Mouse (Mus musculus): ENCODE measurements around the gene Spata17. TPM values are rescaled to one million over a fixed set of nuclear protein-coding genes. Genes with fewer than 3 reads are reported as not detected.

The Spata17 gene
- polyA plus RNA-seq, 1 experiment from 2014 or later = 1.2 TPM

- no peak overlapping the region for H3K4me3 ChIP-seq (replicated peaks; ENCODE audit: low read depth, low read length)
Measured at GRCm38 (mm10) chr1:187088660-187089395, 126.4 kb downstream of the Spata17 start.

GRCm38 (mm10) chr1:187086027-187086426 lies 129.2 kb downstream of the Spata17 start:
- no peak overlapping the region for H3K27ac ChIP-seq (replicated peaks; ENCODE audit: low read depth, low read length)
- H3K9ac ChIP-seq (replicated peaks; ENCODE audit: low read length) = no peak overlapping the region
- H3K27me3 ChIP-seq (ENCODE audit: control insufficient read depth, insufficient read depth, low read length) = no peaks in the 10 kb centered on the region
- H3K4me1 ChIP-seq (ENCODE audit: control insufficient read depth, insufficient read depth, low read length) = no peaks in the 10 kb centered on the region
- 77% methylated on average over 6 of the region's 6 CpGs for WGBS
- DNase-seq = no peak
- H3K36me3 ChIP-seq (ENCODE audit: control insufficient read depth, insufficient read depth, low read length) = no peaks in the 10 kb centered on the region
- no peak for ATAC-seq (ENCODE audit: low FRiP score, low TSS enrichment)
- H3K4me3 ChIP-seq (replicated peaks; ENCODE audit: low read depth, low read length) = no peak overlapping the region
- H3K4me2 ChIP-seq (ENCODE audit: low read length) = no peak overlapping the region
- no peaks in the 10 kb centered on the region for H3K9me3 ChIP-seq (ENCODE audit: control insufficient read depth, low read length)

More at GRCm38 (mm10) chr1:187088660-187089395, 126.4 kb downstream of the Spata17 start:
- H3K36me3 ChIP-seq (ENCODE audit: control insufficient read depth, insufficient read depth, low read length) = no peaks in the 10 kb centered on the region
- no peaks in the 10 kb centered on the region for H3K27me3 ChIP-seq (ENCODE audit: control insufficient read depth, insufficient read depth, low read length)
- no peak for DNase-seq
- H3K9ac ChIP-seq (replicated peaks; ENCODE audit: low read length) = no peak overlapping the region
- no peaks in the 10 kb centered on the region for H3K4me1 ChIP-seq (ENCODE audit: control insufficient read depth, insufficient read depth, low read length)
- H3K27ac ChIP-seq (replicated peaks; ENCODE audit: low read depth, low read length) = no peak overlapping the region
- 83% methylated on average over 3 of the region's 3 CpGs for WGBS
- no peak overlapping the region for H3K4me2 ChIP-seq (ENCODE audit: low read length)
- ATAC-seq (ENCODE audit: low FRiP score, low TSS enrichment) = no peak
- no peaks in the 10 kb centered on the region for H3K9me3 ChIP-seq (ENCODE audit: control insufficient read depth, low read length)

DNA sequence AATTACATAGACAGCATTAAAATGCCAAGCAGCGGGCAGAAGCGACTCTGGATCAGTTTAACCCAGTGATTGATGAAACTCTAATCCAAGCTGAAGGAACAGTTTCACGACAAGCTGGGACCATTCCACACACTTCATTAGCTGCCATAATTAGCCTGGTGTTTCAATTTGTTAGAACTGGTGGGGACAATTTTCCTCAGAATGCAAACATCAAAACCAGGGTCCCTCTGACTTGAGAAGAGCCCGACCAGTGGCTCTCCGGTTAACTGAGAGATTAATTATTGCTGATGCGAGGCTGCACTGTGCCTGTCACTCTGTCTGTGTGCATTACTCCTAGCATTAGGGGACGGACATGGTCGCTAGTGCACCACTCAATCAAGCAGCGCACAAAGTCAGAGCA lies 137.9 kb downstream of the Spata17 start:
- Histone ChIP-seq H3K27ac (replicated peaks; ENCODE audit: low read depth, low read length) (no peak overlapping the region), H3K9me3 (ENCODE audit: control insufficient read depth, low read length) (no peaks in the 10 kb centered on the region), H3K4me2 (ENCODE audit: low read length) (no peak overlapping the region), H3K4me3 (replicated peaks; ENCODE audit: low read depth, low read length) (no peak overlapping the region), H3K4me1 (ENCODE audit: control insufficient read depth, insufficient read depth, low read length) (0 out of 2 replicates have a peak, but pooled peaks cover 6% of the 10 kb centered on the region), H3K9ac (replicated peaks; ENCODE audit: low read length) (no peak overlapping the region), H3K27me3 (ENCODE audit: control insufficient read depth, insufficient read depth, low read length) (no peaks in the 10 kb centered on the region), H3K36me3 (ENCODE audit: control insufficient read depth, insufficient read depth, low read length) (no peaks in the 10 kb centered on the region)
- ATAC-seq (ENCODE audit: low FRiP score, low TSS enrichment) (no peak), DNase-seq (peak; percentile 30)
- WGBS = 55% methylated on average over 9 of the region's 9 CpGs

GRCm38 (mm10) chr1:187077043-187077334 lies 138.3 kb downstream of the Spata17 start:
- DNase-seq (peak; percentile 59), ATAC-seq (ENCODE audit: low FRiP score, low TSS enrichment) (no peak)
- Histone ChIP-seq H3K4me1 (ENCODE audit: control insufficient read depth, insufficient read depth, low read length) (0 out of 2 replicates have a peak, but pooled peaks cover 6% of the 10 kb centered on the region), H3K4me3 (replicated peaks; ENCODE audit: low read depth, low read length) (no peak overlapping the region), H3K9me3 (ENCODE audit: control insufficient read depth, low read length) (no peaks in the 10 kb centered on the region), H3K27me3 (ENCODE audit: control insufficient read depth, insufficient read depth, low read length) (no peaks in the 10 kb centered on the region), H3K27ac (replicated peaks; ENCODE audit: low read depth, low read length) (no peak overlapping the region), H3K36me3 (ENCODE audit: control insufficient read depth, insufficient read depth, low read length) (no peaks in the 10 kb centered on the region), H3K9ac (replicated peaks; ENCODE audit: low read length) (no peak overlapping the region), H3K4me2 (ENCODE audit: low read length) (no peak overlapping the region)
- 65% methylated on average over 3 of the region's 3 CpGs for WGBS

GRCm38 (mm10) chr1:187076198-187077042 lies 138.8 kb downstream of the Spata17 start:
- H3K9ac ChIP-seq (replicated peaks; ENCODE audit: low read length) = no peak overlapping the region
- no peaks in the 10 kb centered on the region for H3K9me3 ChIP-seq (ENCODE audit: control insufficient read depth, low read length)
- H3K27me3 ChIP-seq (ENCODE audit: control insufficient read depth, insufficient read depth, low read length) = no peaks in the 10 kb centered on the region
- no peak overlapping the region for H3K27ac ChIP-seq (replicated peaks; ENCODE audit: low read depth, low read length)
- H3K4me2 ChIP-seq (ENCODE audit: low read length) = no peak overlapping the region
- H3K4me1 ChIP-seq (ENCODE audit: control insufficient read depth, insufficient read depth, low read length) = 0 out of 2 replicates have a peak, but pooled peaks cover 6% of the 10 kb centered on the region
- H3K4me3 ChIP-seq (replicated peaks; ENCODE audit: low read depth, low read length) = no peak overlapping the region
- 54% methylated on average over 3 of the region's 3 CpGs for WGBS
- peak; percentile 12 for DNase-seq
- no peaks in the 10 kb centered on the region for H3K36me3 ChIP-seq (ENCODE audit: control insufficient read depth, insufficient read depth, low read length)
- ATAC-seq (ENCODE audit: low FRiP score, low TSS enrichment) = no peak

GRCm38 (mm10) chr1:187059874-187060273 lies 155.4 kb downstream of the Spata17 start:
- ATAC-seq (ENCODE audit: low FRiP score, low TSS enrichment) (no peak), DNase-seq (no peak)
- 81% methylated on average over 1 of the region's 1 CpGs for WGBS
- Histone ChIP-seq H3K4me2 (ENCODE audit: low read length) (no peak overlapping the region), H3K27ac (replicated peaks; ENCODE audit: low read depth, low read length) (no peak overlapping the region), H3K9me3 (ENCODE audit: control insufficient read depth, low read length) (no peaks in the 10 kb centered on the region), H3K27me3 (ENCODE audit: control insufficient read depth, insufficient read depth, low read length) (no peaks in the 10 kb centered on the region), H3K4me1 (ENCODE audit: control insufficient read depth, insufficient read depth, low read length) (no peaks in the 10 kb centered on the region), H3K36me3 (ENCODE audit: control insufficient read depth, insufficient read depth, low read length) (no peaks in the 10 kb centered on the region), H3K9ac (replicated peaks; ENCODE audit: low read length) (no peak overlapping the region), H3K4me3 (replicated peaks; ENCODE audit: low read depth, low read length) (no peak overlapping the region)

GRCm38 (mm10) chr1:187054333-187054732 lies 160.9 kb downstream of the Spata17 start:
- Histone ChIP-seq H3K36me3 (ENCODE audit: control insufficient read depth, insufficient read depth, low read length) (no peaks in the 10 kb centered on the region), H3K27me3 (ENCODE audit: control insufficient read depth, insufficient read depth, low read length) (no peaks in the 10 kb centered on the region), H3K4me2 (ENCODE audit: low read length) (no peak overlapping the region), H3K9ac (replicated peaks; ENCODE audit: low read length) (no peak overlapping the region), H3K4me1 (ENCODE audit: control insufficient read depth, insufficient read depth, low read length) (no peaks in the 10 kb centered on the region), H3K9me3 (ENCODE audit: control insufficient read depth, low read length) (no peaks in the 10 kb centered on the region), H3K4me3 (replicated peaks; ENCODE audit: low read depth, low read length) (no peak overlapping the region), H3K27ac (replicated peaks; ENCODE audit: low read depth, low read length) (no peak overlapping the region)
- ATAC-seq (ENCODE audit: low FRiP score, low TSS enrichment) (no peak), DNase-seq (no peak)
- WGBS = 86% methylated on average over 2 of the region's 2 CpGs

- no peak overlapping the region for H3K4me3 ChIP-seq (replicated peaks; ENCODE audit: low read depth, low read length)
- H3K36me3 ChIP-seq (ENCODE audit: control insufficient read depth, insufficient read depth, low read length) = no peaks in the 10 kb centered on the region
- ATAC-seq (ENCODE audit: low FRiP score, low TSS enrichment) = no peak
- DNase-seq = no peak
- H3K4me1 ChIP-seq (ENCODE audit: control insufficient read depth, insufficient read depth, low read length) = no peaks in the 10 kb centered on the region
- no peak overlapping the region for H3K27ac ChIP-seq (replicated peaks; ENCODE audit: low read depth, low read length)
- H3K9ac ChIP-seq (replicated peaks; ENCODE audit: low read length) = no peak overlapping the region
- no peaks in the 10 kb centered on the region for H3K27me3 ChIP-seq (ENCODE audit: control insufficient read depth, insufficient read depth, low read length)
- H3K9me3 ChIP-seq (ENCODE audit: control insufficient read depth, low read length) = no peaks in the 10 kb centered on the region
- H3K4me2 ChIP-seq (ENCODE audit: low read length) = no peak overlapping the region
- WGBS = 85% methylated on average over 3 of the region's 3 CpGs
Measured at GRCm38 (mm10) chr1:187053862-187054261, 161.4 kb downstream of the Spata17 start.

Data from midbrain, embryonic 14.5 days (tissue).